Mouse (Mus musculus): ENCODE results near the gene Ube3b.
A peak's percentile ranks its signal among the peaks of the same experiment; 100 is the strongest.

Gene Ube3b

GRCm38 (mm10) chr5:114380209-114381012 lies at the start of gene Ube3b, which contains the start of gene Kctd10:
Ube3b (plus strand) TSS chr5:114380607.
Kctd10 (minus strand) TSS chr5:114380508.
- DNase-seq: peak; percentile 86 to 92

GRCm38 (mm10) chr5:114342996-114343395 lies 37.4 kb upstream of the Ube3b start:
- DNase-seq: no peak

- no peak for DNase-seq
Observed at GRCm38 (mm10) chr5:114343612-114344011, 36.8 kb upstream of the Ube3b start.

- DNase-seq: no peak
Observed at GRCm38 (mm10) chr5:114345538-114345937, 34.9 kb upstream of the Ube3b start.

- DNase-seq: no peak
Observed at GRCm38 (mm10) chr5:114347005-114347404, 33.4 kb upstream of the Ube3b start.

- DNase-seq: no peak
Observed at GRCm38 (mm10) chr5:114351490-114351889, 28.9 kb upstream of the Ube3b start.

GRCm38 (mm10) chr5:114356250-114356935 lies 24.0 kb upstream of the Ube3b start:
- DNase-seq: peak; percentile 85 to 91

- no peak for DNase-seq
Observed at GRCm38 (mm10) chr5:114356936-114357751, 23.3 kb upstream of the Ube3b start.

- DNase-seq: no peak
Observed at GRCm38 (mm10) chr5:114358833-114359232, 21.6 kb upstream of the Ube3b start.

- no peak for DNase-seq
Observed at GRCm38 (mm10) chr5:114359586-114359985, 20.8 kb upstream of the Ube3b start.

GRCm38 (mm10) chr5:114360968-114361367 lies 19.4 kb upstream of the Ube3b start:
- no peak for DNase-seq

- DNase-seq: peak; percentile 59 to 67
Observed at GRCm38 (mm10) chr5:114365043-114365752, 15.2 kb upstream of the Ube3b start.

- DNase-seq: no peak
Observed at GRCm38 (mm10) chr5:114368121-114368520, 12.3 kb upstream of the Ube3b start.

GRCm38 (mm10) chr5:114368803-114369496 lies 11.5 kb upstream of the Ube3b start:
- DNase-seq: no peak

- no peak for DNase-seq
Observed at GRCm38 (mm10) chr5:114369921-114370320, 10.5 kb upstream of the Ube3b start.

GRCm38 (mm10) chr5:114370371-114370776 lies 10.0 kb upstream of the Ube3b start:
- peak; percentile 79 to 88 for DNase-seq

GRCm38 (mm10) chr5:114371331-114371730 lies 9.1 kb upstream of the Ube3b start:
- DNase-seq: no peak

- no peak for DNase-seq
Observed at GRCm38 (mm10) chr5:114371731-114372473, 8.5 kb upstream of the Ube3b start.

GRCm38 (mm10) chr5:114372565-114372964 lies 7.8 kb upstream of the Ube3b start:
- DNase-seq: no peak

GRCm38 (mm10) chr5:114373174-114373573 lies 7.2 kb upstream of the Ube3b start:
- DNase-seq: peak; percentile 66 to 73

- DNase-seq: no peak
Observed at GRCm38 (mm10) chr5:114373581-114373980, 6.8 kb upstream of the Ube3b start.

Measured in kidney, postnatal 25 days (tissue).